Comparison of ENCODE assay signal across 11 mouse cellular contexts in the genomic region with DNA sequence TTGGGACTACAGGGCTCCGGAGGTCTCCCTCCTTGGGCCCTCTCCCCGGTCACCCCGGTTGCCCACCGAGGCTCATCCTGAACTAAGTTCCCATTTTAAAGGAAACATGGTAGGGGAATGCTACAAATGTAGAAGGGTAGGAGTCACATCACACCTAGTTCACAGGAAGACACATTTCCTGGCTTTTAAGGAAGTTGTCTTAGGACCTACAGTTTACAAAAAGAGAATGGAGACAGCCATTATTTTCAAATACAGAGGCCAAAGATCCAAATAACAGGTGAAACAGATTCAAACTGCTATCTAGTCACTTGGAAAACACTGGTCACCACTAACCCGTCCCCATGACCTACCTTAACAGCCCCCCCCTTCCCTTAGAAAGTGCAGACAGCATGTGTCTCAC. TPM values are rescaled to one million over a fixed set of nuclear protein-coding genes. Genes with fewer than 3 reads are reported as not detected.
DNase-seq lines count a peak whose midpoint lies in the region; ATAC-seq and TF ChIP-seq lines count a peak whose summit lies in the region.
"Had no signal": no experiment of that assay in that cellular context is flagged by ENCODE, and none has a peak within 500 bp of the region (broad histone marks: within the 10 kb centered on the region; RNA-seq: fewer than 3 reads in every experiment).

No protein-coding gene starts in this region.

- DNase-seq in gastrocnemius, adult 2 months, result no peak
- no peak for DNase-seq in gastrocnemius, postnatal 14 days
- DNase-seq in lung, postnatal 0 days (ENCODE audit: low spot score), result no peak
- DNase-seq in lung, postnatal 25 days (ENCODE audit: low spot score), result no peak
- no peak for DNase-seq in midbrain, embryonic 14.5 days
- DNase-seq in adrenal gland, postnatal 4 days (ENCODE audit: low spot score in 2 of 2), result no peak
- no peak for DNase-seq in urinary bladder, postnatal 36 days (ENCODE audit: low spot score in 2 of 2)
- DNase-seq: adrenal gland, postnatal 14 days had no signal

- no peak overlapping the region for H3K4me3 ChIP-seq in gastrocnemius, adult 2 months
- no peak overlapping the region for H3K4me3 ChIP-seq in lung, postnatal 0 days (ENCODE audit: low read depth, low read length)
- no peak overlapping the region for H3K4me3 ChIP-seq in hindbrain, embryonic 13.5 days
- H3K4me3 ChIP-seq in midbrain, embryonic 14.5 days (replicated peaks; ENCODE audit: low read depth, low read length), result no peak overlapping the region

- intact Hi-C loops in gastrocnemius, adult 2 months (cut with DNase I), result no loop called here
- intact Hi-C loops in gastrocnemius, postnatal 14 days (cut with DNase I; ENCODE audit: low total_unique reads), result no loop called here

- TF ChIP-seq EP300 in lung, postnatal 0 days (IDR thresholded peaks at IDR 0.05), result no peak

- no peak for TF ChIP-seq CTCF in gastrocnemius, adult 2 months (IDR thresholded peaks at IDR 0.05)
- no peak for TF ChIP-seq CTCF in lung, postnatal 0 days (IDR thresholded peaks at IDR 0.05)

- H3K27ac ChIP-seq in gastrocnemius, adult 2 months, result peak overlapping the region; percentile 98
- H3K27ac ChIP-seq in lung, postnatal 0 days (ENCODE audit: low read length), result peak overlapping the region; percentile 93
- peak overlapping the region; percentile 96 for H3K27ac ChIP-seq in hindbrain, embryonic 13.5 days
- H3K27ac ChIP-seq in midbrain, embryonic 14.5 days (replicated peaks; ENCODE audit: low read depth, low read length), result peak overlapping the region; percentile 95; the same call in 1 of the 2 replicates
- H3K27ac ChIP-seq: liver, embryonic 14.5 days had no signal

- H3K27me3 ChIP-seq in lung, postnatal 0 days (replicated peaks; ENCODE audit: insufficient read depth, low read length), result no peaks in the 10 kb centered on the region
- no peaks in the 10 kb centered on the region for H3K27me3 ChIP-seq in hindbrain, embryonic 13.5 days
- no peaks in the 10 kb centered on the region for H3K27me3 ChIP-seq in midbrain, embryonic 14.5 days (ENCODE audit: control insufficient read depth, insufficient read depth, low read length)

- WGBS in lung, postnatal 0 days, result 80% methylated on average over 5 of the region's 5 CpGs
- 94% methylated on average over 5 of the region's 5 CpGs for WGBS in hindbrain, embryonic 13.5 days
- 91% methylated on average over 5 of the region's 5 CpGs for WGBS in midbrain, embryonic 14.5 days

- H3K9me3 ChIP-seq in lung, postnatal 0 days (ENCODE audit: low read length), result no peaks in the 10 kb centered on the region
- H3K9me3 ChIP-seq in hindbrain, embryonic 13.5 days, result no peaks in the 10 kb centered on the region
- H3K9me3 ChIP-seq in midbrain, embryonic 14.5 days (ENCODE audit: control insufficient read depth, low read length), result no peaks in the 10 kb centered on the region

- H3K36me3 ChIP-seq in lung, postnatal 0 days (ENCODE audit: insufficient read depth, low read length), result no peaks in the 10 kb centered on the region
- no peaks in the 10 kb centered on the region for H3K36me3 ChIP-seq in hindbrain, embryonic 13.5 days
- H3K36me3 ChIP-seq in midbrain, embryonic 14.5 days (ENCODE audit: control insufficient read depth, insufficient read depth, low read length), result no peaks in the 10 kb centered on the region

- ATAC-seq in lung, postnatal 0 days, result no peak
- ATAC-seq in hindbrain, embryonic 13.5 days (ENCODE audit: low FRiP score), result no peak
- ATAC-seq in midbrain, embryonic 14.5 days (ENCODE audit: low FRiP score, low TSS enrichment), result no peak

- H3K9ac ChIP-seq in lung, postnatal 0 days (replicated peaks; ENCODE audit: low read depth), result no peak overlapping the region
- H3K9ac ChIP-seq in hindbrain, embryonic 13.5 days, result 0 out of 2 replicates have a peak overlapping the region, but pooled peaks have one; percentile 84
- no peak overlapping the region for H3K9ac ChIP-seq in midbrain, embryonic 14.5 days (replicated peaks; ENCODE audit: low read length)
- H3K9ac ChIP-seq: liver, embryonic 14.5 days had no signal

- no peak overlapping the region for H3K4me2 ChIP-seq in lung, postnatal 0 days (replicated peaks; ENCODE audit: low read depth, low read length)
- no peak overlapping the region for H3K4me2 ChIP-seq in hindbrain, embryonic 13.5 days
- no peak overlapping the region for H3K4me2 ChIP-seq in midbrain, embryonic 14.5 days (ENCODE audit: low read length)
- H3K4me2 ChIP-seq: heart, embryonic 11.5 days had no signal

- H3K4me1 ChIP-seq in lung, postnatal 0 days (ENCODE audit: insufficient read depth, low read depth, low read length), result peaks cover 11% of the 10 kb centered on the region; the same call in 1 of the 2 replicates
- peaks cover 40% of the 10 kb centered on the region for H3K4me1 ChIP-seq in hindbrain, embryonic 13.5 days (replicated peaks)
- H3K4me1 ChIP-seq in midbrain, embryonic 14.5 days (ENCODE audit: control insufficient read depth, insufficient read depth, low read length), result peaks cover 29% of the 10 kb centered on the region

RNA-seq across cellular contexts. Expression of a gene that starts 1.9 kb away (rescaled TPM):
- total RNA-seq in gastrocnemius, adult 2 months (2021), result 10 to 100 TPM; 35.9 to 41.0 TPM
- total RNA-seq in gastrocnemius, postnatal 14 days (2021), result 10 to 100 TPM; 31.9 to 41.4 TPM
- 6.8 and 9.5 TPM in 2 replicates for polyA plus RNA-seq in lung, postnatal 0 days (2015; fragmentation: Nextera tagmentation; extraction: Ambion mirVana)
- 24.1 and 24.7 TPM in 2 replicates for polyA plus RNA-seq in hindbrain, embryonic 13.5 days (2015; fragmentation: Nextera tagmentation; extraction: Ambion mirVana)
- 28.7 and 32.5 TPM in 2 replicates for polyA plus RNA-seq in midbrain, embryonic 14.5 days (2014; fragmentation: Nextera tagmentation; extraction: Ambion mirVana)
- total RNA-seq in adrenal gland, postnatal 4 days (2021), result 10 to 100 TPM; 46.0 to 50.4 TPM

RNA-seq across cellular contexts. Expression of a gene that starts 11.9 kb away (rescaled TPM):
- 10 to 100 TPM; 20.8 to 21.5 TPM for total RNA-seq in gastrocnemius, adult 2 months (2021)
- 10 to 100 TPM; 21.4 to 22.7 TPM for total RNA-seq in gastrocnemius, postnatal 14 days (2021)
- 38.8 and 44.9 TPM in 2 replicates for polyA plus RNA-seq in lung, postnatal 0 days (2015; fragmentation: Nextera tagmentation; extraction: Ambion mirVana)
- 58.3 and 58.6 TPM in 2 replicates for polyA plus RNA-seq in hindbrain, embryonic 13.5 days (2015; fragmentation: Nextera tagmentation; extraction: Ambion mirVana)
- polyA plus RNA-seq in midbrain, embryonic 14.5 days (2014; fragmentation: Nextera tagmentation; extraction: Ambion mirVana), result 37.7 and 55.1 TPM in 2 replicates
- total RNA-seq in adrenal gland, postnatal 4 days (2021), result 10 to 100 TPM; 81.9 to 82.9 TPM

RNA-seq across cellular contexts. Expression of a gene that starts 36.2 kb away (rescaled TPM):
- total RNA-seq in gastrocnemius, adult 2 months (2021), result 10 to 100 TPM; 13.3 to 20.6 TPM
- 10 to 100 TPM in 1 of 2 experiments, 1 to 10 TPM in 1; 7.3 to 10.2 TPM for total RNA-seq in gastrocnemius, postnatal 14 days (2021)
- polyA plus RNA-seq in lung, postnatal 0 days (2015; fragmentation: Nextera tagmentation; extraction: Ambion mirVana), result 20.2 and 23.4 TPM in 2 replicates
- polyA plus RNA-seq in hindbrain, embryonic 13.5 days (2015; fragmentation: Nextera tagmentation; extraction: Ambion mirVana), result 40.0 and 45.5 TPM in 2 replicates
- 49.8 and 54.3 TPM in 2 replicates for polyA plus RNA-seq in midbrain, embryonic 14.5 days (2014; fragmentation: Nextera tagmentation; extraction: Ambion mirVana)
- total RNA-seq in adrenal gland, postnatal 4 days (2021), result 10 to 100 TPM; 27.1 to 29.2 TPM
